In genomic region chr1:75338091-75338694, GRCm38 (mm10) we compare ENCODE assay signal across 8 mouse cellular contexts. TPM values are rescaled to one million over a fixed set of nuclear protein-coding genes. Genes with fewer than 3 reads are reported as not detected.
DNase-seq lines count a peak whose midpoint lies in the region; ATAC-seq and TF ChIP-seq lines count a peak whose summit lies in the region.

No protein-coding gene starts in this region.

- H3K4me2 ChIP-seq in stomach, embryonic 14.5 days (replicated peaks; ENCODE audit: low read depth, low read length) = no peak overlapping the region

- H3K9me3 ChIP-seq in limb, embryonic 10.5 days (replicated peaks) = no peaks in the 10 kb centered on the region
- H3K9me3 ChIP-seq in stomach, embryonic 14.5 days (ENCODE audit: control insufficient read depth, low read depth, low read length) = no peaks in the 10 kb centered on the region

- peak; percentile 73 to 77 for DNase-seq in right cerebral cortex, postnatal 10 days (ENCODE audit: low spot score in 2 of 2)
- no peak for DNase-seq in right cerebral cortex, postnatal 36 days (ENCODE audit: low spot score in 2 of 2)
- peak; percentile 69 for DNase-seq in forelimb bud, embryonic 11.5 days (ENCODE audit: low read depth, low spot score)
- peak; percentile 80 for DNase-seq in limb, embryonic 10.5 days (ENCODE audit: low spot score)
- DNase-seq in cerebellum, adult 2 months = no peak

- ATAC-seq in stomach, embryonic 14.5 days (ENCODE audit: insufficient number of reproducible peaks, insufficient read depth, low FRiP score, low read depth) = peak; percentile 68; the same call in 1 of the 2 replicates
- no peak for ATAC-seq in megakaryocyte, adult 5-6 weeks (ENCODE audit: poor library complexity, severe bottlenecking)
- no peak for ATAC-seq in megakaryocyte-erythroid progenitor cell, adult 5-6 weeks (replicated peaks; ENCODE audit: low FRiP score, low TSS enrichment, poor library complexity, severe bottlenecking)

- no peak for TF ChIP-seq POLR2A in cerebellum, adult 2 months (IDR thresholded peaks at IDR 0.05; ENCODE audit: borderline replicate concordance, insufficient read depth, low read length)

- peak overlapping the region; percentile 29 for H3K4me3 ChIP-seq in limb, embryonic 10.5 days
- H3K4me3 ChIP-seq in stomach, embryonic 14.5 days (ENCODE audit: low read depth, low read length) = no peak overlapping the region
- no peak overlapping the region for H3K4me3 ChIP-seq in cerebellum, adult 2 months (replicated peaks; ENCODE audit: insufficient read depth, low read depth, low read length)

- peaks cover 49% of the 10 kb centered on the region for H3K4me1 ChIP-seq in limb, embryonic 10.5 days
- H3K4me1 ChIP-seq in stomach, embryonic 14.5 days (ENCODE audit: control insufficient read depth, insufficient read depth, low read length) = peaks cover 28% of the 10 kb centered on the region
- no peaks in the 10 kb centered on the region for H3K4me1 ChIP-seq in cerebellum, adult 2 months (ENCODE audit: control insufficient read depth, insufficient read depth, low read length)

- peaks cover 26% of the 10 kb centered on the region for H3K27me3 ChIP-seq in limb, embryonic 10.5 days (ENCODE audit: low read depth, poor library complexity, severe bottlenecking)
- no peaks in the 10 kb centered on the region for H3K27me3 ChIP-seq in stomach, embryonic 14.5 days (ENCODE audit: control insufficient read depth, insufficient read depth, low read length)
- no peaks in the 10 kb centered on the region for H3K27me3 ChIP-seq in cerebellum, adult 2 months (ENCODE audit: control insufficient read depth, insufficient read depth, low read length)

- no peaks in the 10 kb centered on the region for H3K36me3 ChIP-seq in limb, embryonic 10.5 days
- no peaks in the 10 kb centered on the region for H3K36me3 ChIP-seq in stomach, embryonic 14.5 days (ENCODE audit: control insufficient read depth, insufficient read depth, low read length)

- H3K9ac ChIP-seq in stomach, embryonic 14.5 days (replicated peaks; ENCODE audit: low read depth, low read length) = no peak overlapping the region; the same call in 1 of the 2 replicates

- WGBS in limb, embryonic 10.5 days = 13% methylated on average over 11 of the region's 11 CpGs
- WGBS in stomach, embryonic 14.5 days = 7% methylated on average over 11 of the region's 11 CpGs
- 52% methylated on average over 11 of the region's 11 CpGs for WGBS in cerebellum, adult 2 months

- H3K27ac ChIP-seq in limb, embryonic 10.5 days = peak overlapping the region; percentile 76
- H3K27ac ChIP-seq in stomach, embryonic 14.5 days (ENCODE audit: low read length) = peak overlapping the region; percentile 67; the same call in 1 of the 2 replicates
- H3K27ac ChIP-seq in cerebellum, adult 2 months (ENCODE audit: insufficient read depth, low read length) = no peak overlapping the region

- TF ChIP-seq CTCF in cerebellum, adult 2 months (IDR thresholded peaks at IDR 0.05; ENCODE audit: borderline replicate concordance, insufficient read depth, low read depth, low read length) = no peak

RNA-seq across cellular contexts. Expression of gene Dnpep, which starts 20.4 kb away (rescaled TPM):
- 117 and 132 TPM in 2 replicates for polyA plus RNA-seq in limb, embryonic 10.5 days (2016; fragmentation: Nextera tagmentation; extraction: Ambion mirVana)
- polyA plus RNA-seq in stomach, embryonic 14.5 days (2014; fragmentation: Nextera tagmentation; extraction: Ambion mirVana) = 126 and 127 TPM in 2 replicates
- 26.2 and 32.0 TPM in 2 replicates for total RNA-seq in megakaryocyte, adult 5-6 weeks (2015)
- total RNA-seq in megakaryocyte, adult 5-6 weeks (2017) = 31.1 and 35.9 TPM in 2 replicates
- 47.3 and 48.2 TPM in 2 replicates for total RNA-seq in megakaryocyte-erythroid progenitor cell, adult 5-6 weeks (2014; fragmentation: Nextera tagmentation)
- 45.3 and 50.8 TPM in 2 replicates for total RNA-seq in megakaryocyte-erythroid progenitor cell, adult 5-6 weeks (2017)
- polyA plus RNA-seq in cerebellum, adult 2 months (2012; rRNA removed) = 87.0 and 87.1 TPM in 2 replicates

RNA-seq across cellular contexts. Expression of gene Des, which starts 21.9 kb away (rescaled TPM):
- 6.2 and 7.8 TPM in 2 replicates for polyA plus RNA-seq in limb, embryonic 10.5 days (2016; fragmentation: Nextera tagmentation; extraction: Ambion mirVana)
- 43.7 and 51.0 TPM in 2 replicates for polyA plus RNA-seq in stomach, embryonic 14.5 days (2014; fragmentation: Nextera tagmentation; extraction: Ambion mirVana)
- total RNA-seq in megakaryocyte, adult 5-6 weeks (2015) = not detected in 2 replicates
- not detected in 2 replicates for total RNA-seq in megakaryocyte, adult 5-6 weeks (2017)
- not detected in 2 replicates for total RNA-seq in megakaryocyte-erythroid progenitor cell, adult 5-6 weeks (2014; fragmentation: Nextera tagmentation)
- not detected in 2 replicates for total RNA-seq in megakaryocyte-erythroid progenitor cell, adult 5-6 weeks (2017)
- polyA plus RNA-seq in cerebellum, adult 2 months (2012; rRNA removed) = 2.0 and 2.1 TPM in 2 replicates

RNA-seq across cellular contexts. Expression of gene Speg, which starts 36.9 kb away (rescaled TPM):
- polyA plus RNA-seq in limb, embryonic 10.5 days (2016; fragmentation: Nextera tagmentation; extraction: Ambion mirVana) = 45.7 and 49.6 TPM in 2 replicates
- polyA plus RNA-seq in stomach, embryonic 14.5 days (2014; fragmentation: Nextera tagmentation; extraction: Ambion mirVana) = 53.8 and 54.9 TPM in 2 replicates
- not detected in 2 replicates for total RNA-seq in megakaryocyte, adult 5-6 weeks (2015)
- total RNA-seq in megakaryocyte, adult 5-6 weeks (2017) = 0.11 TPM in 1 of 2 replicates, not detected in the other
- total RNA-seq in megakaryocyte-erythroid progenitor cell, adult 5-6 weeks (2014; fragmentation: Nextera tagmentation) = not detected in 2 replicates
- total RNA-seq in megakaryocyte-erythroid progenitor cell, adult 5-6 weeks (2017) = 0.19 TPM in 1 of 2 replicates, not detected in the other
- polyA plus RNA-seq in cerebellum, adult 2 months (2012; rRNA removed) = 122 and 143 TPM in 2 replicates

RNA-seq across cellular contexts. Expression of gene Resp18, which starts 60.0 kb away (rescaled TPM):
- polyA plus RNA-seq in limb, embryonic 10.5 days (2016; fragmentation: Nextera tagmentation; extraction: Ambion mirVana) = not detected in 2 replicates
- 8.1 and 9.8 TPM in 2 replicates for polyA plus RNA-seq in stomach, embryonic 14.5 days (2014; fragmentation: Nextera tagmentation; extraction: Ambion mirVana)
- total RNA-seq in megakaryocyte, adult 5-6 weeks (2015) = not detected in 2 replicates
- not detected in 2 replicates for total RNA-seq in megakaryocyte, adult 5-6 weeks (2017)
- not detected in 2 replicates for total RNA-seq in megakaryocyte-erythroid progenitor cell, adult 5-6 weeks (2014; fragmentation: Nextera tagmentation)
- not detected in 2 replicates for total RNA-seq in megakaryocyte-erythroid progenitor cell, adult 5-6 weeks (2017)
- polyA plus RNA-seq in cerebellum, adult 2 months (2012; rRNA removed) = 226 and 275 TPM in 2 replicates

Comparison
In these comparisons a context has a peak if more than half of its experiments do, and no peak if none do; other contexts are left out.
1. DNase-seq: peak in right cerebral cortex, postnatal 10 days (2 of 2), forelimb bud, embryonic 11.5 days (single experiment) and limb, embryonic 10.5 days (single experiment); none in right cerebral cortex, postnatal 36 days (0 of 2) and cerebellum, adult 2 months (0 of 2).